Mouse (Mus musculus) heart, postnatal 25 days (tissue): ENCODE data around the gene Eif3k. TPM values are rescaled to one million over a fixed set of nuclear protein-coding genes. Genes with fewer than 3 reads are reported as not detected.

ENCODE experiments used
- DNase-seq: peaks from one replicate; pipeline ENCODE4 v3.0.0; 2022; ENCODE audit warnings: low spot score
- intact Hi-C: fragments of 180-260 bp; cut with DNase I; formaldehyde crosslinking; loops from one replicate; pipeline ENCODE4 v1.15.1; 2025
- total RNA-seq, 2 experiments: library from RNA; stranded (reverse); gene quantifications; 2 replicates each; pipeline ENCODE4 v1.2.3; 2021

The Eif3k gene
- total RNA-seq, 2 experiments from 2014 or later, result 148 to 164 TPM

DNA sequence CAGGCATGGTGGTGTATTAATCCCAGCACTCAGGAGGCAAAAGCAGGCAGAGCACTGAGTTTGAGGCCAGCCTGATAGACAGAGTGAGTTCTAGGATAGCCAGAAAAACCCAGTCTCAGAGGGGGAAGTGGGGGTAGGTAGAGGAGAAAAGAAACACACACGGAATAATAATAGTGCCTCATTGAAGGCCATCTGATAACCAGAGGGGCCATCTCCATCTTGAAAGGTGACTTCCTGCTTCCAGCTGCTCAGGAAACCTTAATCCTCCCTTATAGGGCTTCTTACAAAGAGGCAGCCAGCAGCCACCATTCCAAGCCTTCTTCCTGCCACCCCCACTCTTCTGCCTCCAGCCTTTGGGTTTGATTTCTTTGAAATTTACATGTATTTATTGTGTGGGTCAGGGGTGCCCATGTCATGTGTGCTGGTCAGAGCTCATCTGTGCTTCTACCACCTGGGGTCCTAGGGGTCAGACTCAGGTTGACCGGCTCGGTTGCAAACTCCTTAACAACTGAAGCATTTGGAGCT lies 18.2 kb downstream of the Eif3k start:
- intact Hi-C loops, result no loop called here
- DNase-seq, result no peak

DNA sequence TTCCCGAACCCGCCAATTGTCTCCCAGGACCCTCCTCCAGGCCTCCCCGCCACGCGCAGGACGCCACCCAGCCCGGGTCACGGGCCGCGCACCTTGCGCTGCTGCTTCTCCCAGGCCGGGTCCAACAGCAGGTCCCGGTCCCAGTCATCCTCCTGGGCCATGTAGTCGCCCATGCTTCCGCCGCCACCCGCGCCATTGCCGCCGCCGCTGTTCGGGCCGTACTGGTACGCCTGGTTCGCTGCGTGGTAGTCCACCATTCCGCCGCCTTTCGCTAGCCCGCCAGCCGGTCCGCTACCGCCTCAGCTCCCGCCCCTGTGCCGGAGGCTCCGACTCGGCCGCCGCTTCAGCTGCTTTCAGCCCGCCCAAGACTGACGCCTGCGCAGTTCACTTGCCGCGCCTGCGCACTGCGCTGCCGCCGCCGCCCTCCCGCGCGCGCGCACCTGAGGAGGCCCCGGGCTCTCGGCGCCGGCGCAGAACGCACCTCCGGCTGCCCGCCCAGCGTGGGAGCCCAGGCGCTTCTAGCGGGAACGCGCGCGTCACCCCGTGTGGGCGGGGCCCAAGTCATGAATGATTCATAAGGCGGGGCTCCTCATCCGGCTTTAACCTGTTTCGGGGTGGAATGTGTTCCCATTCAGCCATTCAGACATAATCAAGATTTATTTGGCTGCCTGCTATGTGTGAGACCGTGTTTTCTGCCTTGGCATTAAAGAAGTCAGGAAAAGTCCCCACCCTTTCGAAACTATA lies 19.6 kb downstream of the Eif3k start, which contains the start of gene Actn4:
Gene Actn4 (minus strand): TSS at position 414 of the 744 bp plus-strand sequence.
- peak; percentile 99 for DNase-seq
- intact Hi-C loops, result loop anchor here (2.0 kb wide), 1 partner anchor 23 kb away; no protein-coding TSS in a partner anchor

DNA sequence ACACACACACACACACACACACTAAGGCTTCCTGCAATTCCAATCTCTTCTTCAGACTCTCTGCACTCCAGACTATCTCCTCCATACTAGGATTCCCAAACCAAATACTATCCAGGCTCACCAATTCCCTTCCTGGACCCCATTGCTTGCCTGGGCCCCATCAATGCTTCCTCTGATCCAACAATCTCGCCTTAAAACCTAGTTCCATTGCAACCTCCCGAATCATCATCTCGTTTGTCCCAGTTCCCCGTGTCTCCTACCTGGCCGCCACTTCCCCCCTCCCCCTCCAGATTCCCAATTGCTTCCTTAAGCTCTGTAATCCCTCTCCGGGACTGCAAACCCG lies 20.1 kb downstream of the Eif3k start:
- no peak for DNase-seq
- intact Hi-C loops, result loop anchor here (2.0 kb wide), 1 partner anchor 23 kb away; no protein-coding TSS in a partner anchor

DNA sequence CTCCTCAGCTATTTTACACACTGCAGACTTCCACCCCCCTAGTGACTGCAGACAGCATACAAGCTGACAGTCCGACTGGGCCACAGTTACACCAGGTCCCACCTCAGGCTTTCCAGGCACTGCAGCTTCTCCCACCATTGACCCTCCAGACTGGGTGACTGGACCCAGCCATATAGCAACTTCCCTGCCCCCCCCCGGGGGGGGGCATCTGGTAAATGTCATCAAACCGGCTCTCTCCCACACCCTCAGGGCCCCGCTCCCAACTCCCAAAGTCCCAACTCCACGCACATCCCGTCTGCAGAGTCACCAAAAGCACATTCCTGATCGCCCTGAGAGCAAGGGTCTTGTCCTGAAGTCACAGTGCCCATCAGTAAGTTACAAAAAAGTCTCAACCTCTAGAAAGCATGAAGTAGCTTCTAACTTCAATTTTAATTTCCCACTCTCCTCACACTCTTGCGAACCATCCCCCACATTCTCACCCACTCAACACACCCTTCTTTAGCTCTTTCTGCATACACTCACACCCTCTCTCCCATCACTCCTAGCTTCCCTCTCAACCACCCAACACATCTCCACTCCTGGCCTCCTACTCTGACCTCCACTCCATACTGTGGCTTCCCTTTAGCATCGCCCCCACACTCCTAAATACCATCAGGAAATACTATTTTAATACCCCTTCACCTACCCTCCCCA lies 21.2 kb downstream of the Eif3k start:
- DNase-seq, result no peak
- intact Hi-C loops, result loop anchor here (2.0 kb wide), 1 partner anchor 22 kb away; no protein-coding TSS in a partner anchor

DNA sequence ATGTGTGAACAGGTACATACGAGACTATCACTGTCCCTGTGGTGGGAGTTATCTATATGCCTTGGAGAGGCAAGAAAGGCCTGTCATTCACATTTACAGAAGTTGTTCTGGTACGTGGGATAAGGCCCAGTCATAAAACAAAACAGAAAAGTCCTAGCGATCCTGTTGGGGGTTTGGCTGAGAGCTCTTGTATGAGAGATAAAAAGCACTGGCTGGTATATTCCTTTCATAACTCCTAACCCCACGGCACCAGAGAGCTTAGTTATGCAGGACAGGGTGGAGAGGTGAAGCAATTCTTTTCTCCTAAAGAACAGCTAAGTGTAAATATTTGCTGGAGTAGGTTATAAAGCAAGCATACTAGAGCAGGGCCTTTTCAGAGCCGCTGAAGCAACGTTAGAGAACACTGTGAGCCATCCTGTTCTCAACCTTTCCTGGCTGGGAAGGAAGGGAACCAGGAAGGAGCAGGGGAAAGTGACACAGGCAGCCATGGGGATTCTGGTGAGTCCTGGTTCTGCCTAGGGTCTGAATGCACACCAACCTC lies 22.1 kb downstream of the Eif3k start:
- DNase-seq, result no peak
- intact Hi-C loops, result loop anchor here (2.0 to 5.0 kb wide), 2 partner anchors 21 to 37 kb away; no protein-coding TSS in a partner anchor

DNA sequence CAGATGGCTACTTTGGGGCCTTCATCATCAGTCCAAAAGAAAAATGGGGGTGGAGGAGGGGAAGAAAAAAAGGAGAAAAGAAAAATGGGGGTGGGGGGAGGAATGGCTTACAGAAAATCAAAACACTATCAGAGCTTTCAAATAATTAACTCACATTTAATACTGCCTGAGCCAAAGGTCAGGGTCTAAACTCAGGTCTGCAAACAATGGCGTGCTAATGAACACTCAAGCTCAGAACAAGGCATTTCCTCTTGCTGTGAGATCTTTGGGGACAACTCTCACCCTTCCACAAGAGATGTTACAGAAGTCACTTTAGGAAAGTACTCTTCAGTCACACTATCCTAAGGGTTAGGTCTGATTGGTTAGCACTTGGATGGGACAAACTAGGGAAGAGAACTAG lies 22.9 kb downstream of the Eif3k start:
- no peak for DNase-seq
- intact Hi-C loops, result loop anchor here (5.0 kb wide), 1 partner anchor 36 kb away; no protein-coding TSS in a partner anchor

DNA sequence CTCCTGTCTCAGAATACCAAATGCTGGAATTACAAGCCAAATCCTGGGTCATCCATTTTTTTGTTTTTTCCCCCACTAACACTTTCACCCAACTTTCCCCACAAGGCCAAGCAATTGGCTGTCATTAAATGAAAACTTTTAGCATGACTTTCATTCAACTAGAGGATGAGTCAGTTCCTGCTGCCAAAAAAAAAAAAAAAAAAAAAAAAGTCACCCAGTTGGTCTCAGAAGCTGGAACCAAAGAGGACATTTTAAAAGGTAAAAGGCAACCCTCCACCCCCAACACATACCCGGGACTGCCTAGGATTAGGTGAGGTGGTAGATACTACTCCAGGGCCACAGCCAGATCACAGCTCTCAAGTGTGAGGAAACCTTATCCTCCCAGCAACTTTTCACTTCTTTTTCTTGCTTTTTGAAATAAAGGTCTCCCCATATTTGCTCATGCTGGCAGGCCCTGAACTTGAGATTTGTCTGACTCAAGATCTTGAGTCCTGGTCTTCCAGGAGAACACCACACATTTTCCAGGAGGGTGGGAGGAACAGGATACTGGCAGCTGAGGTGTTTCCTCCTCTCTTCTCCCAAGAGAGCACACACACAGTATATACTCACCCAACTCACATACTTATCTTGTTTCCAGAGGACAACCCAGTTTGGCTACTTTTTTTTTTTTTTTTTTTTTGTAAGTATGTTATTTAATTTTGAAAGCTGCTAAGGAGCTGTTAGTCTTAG lies 23.5 kb downstream of the Eif3k start:
- DNase-seq, result no peak
- intact Hi-C loops, result loop anchor here (5.0 kb wide), 1 partner anchor 36 kb away; no protein-coding TSS in a partner anchor

DNA sequence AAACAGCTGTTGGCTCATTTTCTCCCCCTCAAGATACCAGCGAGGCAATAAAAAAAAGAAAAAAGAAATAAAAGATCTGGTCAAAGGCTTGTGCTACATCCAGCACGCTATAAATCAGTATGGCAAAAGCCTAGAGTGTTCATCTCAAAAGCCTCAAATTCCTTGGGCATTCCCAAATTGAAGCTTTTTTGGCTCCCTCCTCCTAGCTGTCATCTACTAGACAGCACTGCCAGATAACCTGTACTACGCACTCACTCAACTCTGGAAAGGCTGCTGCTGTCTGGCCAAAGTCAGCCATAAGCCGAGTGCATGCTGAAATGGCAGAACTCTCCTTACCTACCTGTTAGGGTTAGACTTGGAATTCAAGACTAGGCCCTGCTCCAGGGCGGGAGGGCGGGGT lies 24.4 kb downstream of the Eif3k start:
- DNase-seq, result no peak
- intact Hi-C loops, result loop anchor here (5.0 kb wide), 1 partner anchor 35 kb away; no protein-coding TSS in a partner anchor

DNA sequence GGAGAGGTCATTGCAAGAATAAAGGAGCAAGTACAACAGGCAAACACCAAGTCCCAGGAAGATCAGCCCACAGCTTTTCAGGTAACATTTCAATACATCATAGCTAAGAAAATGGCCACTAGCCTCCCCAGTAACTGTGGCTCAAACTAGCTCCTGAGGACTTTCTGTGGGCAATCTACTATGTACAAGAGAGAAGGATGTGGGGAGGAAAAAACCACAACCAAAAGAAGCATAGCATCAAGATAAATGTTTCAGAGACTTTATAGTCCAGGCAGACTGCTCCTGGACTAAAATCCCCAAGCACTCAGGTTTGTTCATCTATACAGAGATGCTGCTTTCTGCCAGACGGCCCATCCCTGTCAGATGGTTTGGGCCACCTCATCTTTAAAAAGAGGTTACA lies 25.4 kb downstream of the Eif3k start:
- no peak for DNase-seq
- intact Hi-C loops, result loop anchor here (5.0 kb wide), 1 partner anchor 34 kb away; no protein-coding TSS in a partner anchor

DNA sequence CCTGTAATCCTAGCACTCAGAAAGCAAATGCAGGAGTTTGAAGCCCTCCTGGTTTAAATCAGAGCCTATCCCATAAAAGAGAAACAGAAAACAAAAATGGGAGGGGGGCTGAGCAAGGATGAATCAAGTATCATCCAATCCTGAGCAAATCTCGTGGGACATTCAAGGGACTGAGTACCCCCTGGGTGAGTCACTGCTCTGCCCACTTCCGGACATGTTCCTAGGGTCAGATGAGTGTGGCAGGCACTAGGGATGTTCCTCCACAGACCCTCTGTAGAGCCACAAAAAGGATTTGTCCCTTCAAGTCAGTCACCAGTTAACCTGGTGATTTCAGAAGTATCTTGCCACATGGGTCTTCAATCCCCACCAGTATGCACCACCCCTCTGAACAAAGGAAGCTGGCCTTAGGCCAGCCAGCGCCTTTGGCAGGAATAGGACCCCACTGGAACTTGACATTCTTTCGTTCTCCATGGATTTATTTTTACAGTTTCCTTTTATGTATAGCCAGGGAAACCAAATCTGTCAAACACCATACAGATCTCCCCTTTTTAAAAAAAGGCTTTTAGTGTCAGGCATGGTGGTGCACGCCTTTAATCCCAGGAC lies 26.3 kb downstream of the Eif3k start:
- DNase-seq, result no peak
- intact Hi-C loops, result loop anchor here (5.0 kb wide), 1 partner anchor 33 kb away; no protein-coding TSS in a partner anchor

DNA sequence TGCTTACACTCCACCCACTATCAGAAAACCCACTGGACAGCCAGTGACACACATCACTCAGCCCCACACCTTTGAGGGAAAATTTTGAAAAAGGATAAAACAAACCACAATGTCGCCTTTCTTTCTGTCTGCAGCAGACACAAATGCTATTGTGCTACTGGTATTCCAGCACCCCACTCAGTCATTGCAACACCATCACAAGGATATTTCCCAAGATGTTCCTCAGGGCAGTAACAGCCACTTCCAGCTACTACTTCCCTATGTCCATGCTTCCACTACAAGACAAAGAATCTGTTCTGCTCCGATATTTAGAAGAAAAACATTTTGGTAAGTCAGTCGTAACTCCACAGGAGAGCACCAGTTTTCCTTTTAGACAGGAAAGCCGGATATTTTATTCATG lies 26.9 kb downstream of the Eif3k start:
- intact Hi-C loops, result loop anchor here (5.0 kb wide), 1 partner anchor 32 kb away; no protein-coding TSS in a partner anchor
- no peak for DNase-seq

DNA sequence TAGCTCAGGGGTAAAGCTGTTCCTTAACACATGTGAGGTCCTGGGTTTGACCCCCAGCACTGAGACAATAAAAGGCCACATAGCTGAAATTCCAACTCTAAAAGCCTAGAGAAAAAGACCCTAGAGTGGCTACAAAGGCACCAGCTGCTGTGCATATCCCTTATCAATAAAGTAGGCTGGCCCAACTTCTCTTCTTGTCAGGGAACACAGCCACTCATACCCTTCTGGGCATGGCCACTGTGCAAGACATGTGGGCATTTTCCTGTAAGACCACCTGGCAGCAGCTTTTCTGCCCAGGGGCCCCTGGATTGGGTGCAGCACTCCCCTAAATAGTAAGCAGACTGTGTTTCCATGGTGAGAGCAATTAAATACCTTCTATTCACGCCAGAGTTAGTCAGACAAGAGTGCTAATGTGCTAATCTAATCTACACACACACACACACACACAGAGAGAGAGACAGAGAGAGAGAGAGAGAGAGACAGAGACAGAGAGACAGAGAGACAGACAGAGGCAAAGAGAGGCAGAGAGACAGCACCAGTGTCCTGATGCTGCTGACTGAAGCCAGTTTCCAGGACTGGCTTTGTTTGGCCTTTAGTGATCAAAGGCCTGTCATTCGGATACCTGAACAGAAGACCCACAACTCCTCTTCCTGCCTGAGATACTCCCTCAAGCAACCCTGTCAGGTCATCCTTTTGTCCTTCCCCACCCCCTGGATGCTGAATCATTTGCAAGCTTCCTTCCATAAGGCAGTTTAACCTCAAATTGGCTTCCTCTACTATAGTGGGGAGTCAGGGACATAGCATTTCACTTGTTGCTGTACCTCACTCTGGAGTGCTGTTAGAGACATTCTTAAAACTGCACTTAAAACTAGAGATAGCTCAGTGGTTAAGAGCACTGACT lies 27.9 kb downstream of the Eif3k start:
- intact Hi-C loops, result loop anchor here (2.0 kb wide), 1 partner anchor 23 kb away; no protein-coding TSS in a partner anchor
- no peak for DNase-seq

DNA sequence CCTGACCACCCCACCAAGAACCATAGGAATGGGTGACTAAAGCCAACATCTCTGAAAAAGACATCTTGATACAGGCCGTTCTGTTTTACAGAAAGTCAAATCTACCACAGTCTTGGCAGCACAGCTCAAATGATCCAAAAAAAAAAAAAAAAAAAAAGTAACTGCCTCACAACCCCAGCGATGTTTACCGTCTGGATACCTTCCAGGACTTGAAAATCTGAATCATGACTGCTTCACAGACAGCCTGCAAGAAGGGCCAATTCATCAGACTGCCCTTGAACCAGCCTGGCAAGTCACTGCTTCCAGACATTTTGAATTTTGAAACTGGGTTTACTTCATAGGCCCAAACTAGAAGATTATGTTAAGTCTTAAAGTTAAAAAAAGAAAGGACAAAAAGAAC lies 28.9 kb downstream of the Eif3k start:
- intact Hi-C loops, result loop anchor here (2.0 kb wide), 1 partner anchor 22 kb away; no protein-coding TSS in a partner anchor
- DNase-seq, result no peak

DNA sequence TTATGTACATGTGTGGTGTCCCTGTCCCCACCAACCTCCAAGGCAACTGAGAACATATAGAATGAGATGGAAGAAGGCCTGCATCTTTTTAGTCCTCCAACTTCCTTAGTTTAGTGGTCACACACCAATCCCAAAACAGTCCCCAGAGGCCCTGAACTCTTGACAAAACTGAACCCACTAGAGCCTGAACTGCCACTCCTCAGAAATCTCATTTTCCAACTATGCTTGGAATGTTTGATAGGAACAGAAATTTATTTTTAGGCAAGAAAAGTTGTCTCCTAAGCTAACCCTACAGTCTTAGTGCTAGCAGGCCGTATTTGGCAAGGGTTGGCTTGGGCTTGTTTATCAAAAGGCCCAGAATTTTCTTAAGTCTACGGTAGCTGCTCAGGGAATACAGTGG lies 29.9 kb downstream of the Eif3k start:
- intact Hi-C loops, result loop anchor here (2.0 kb wide), 1 partner anchor 21 kb away; no protein-coding TSS in a partner anchor
- no peak for DNase-seq

DNA sequence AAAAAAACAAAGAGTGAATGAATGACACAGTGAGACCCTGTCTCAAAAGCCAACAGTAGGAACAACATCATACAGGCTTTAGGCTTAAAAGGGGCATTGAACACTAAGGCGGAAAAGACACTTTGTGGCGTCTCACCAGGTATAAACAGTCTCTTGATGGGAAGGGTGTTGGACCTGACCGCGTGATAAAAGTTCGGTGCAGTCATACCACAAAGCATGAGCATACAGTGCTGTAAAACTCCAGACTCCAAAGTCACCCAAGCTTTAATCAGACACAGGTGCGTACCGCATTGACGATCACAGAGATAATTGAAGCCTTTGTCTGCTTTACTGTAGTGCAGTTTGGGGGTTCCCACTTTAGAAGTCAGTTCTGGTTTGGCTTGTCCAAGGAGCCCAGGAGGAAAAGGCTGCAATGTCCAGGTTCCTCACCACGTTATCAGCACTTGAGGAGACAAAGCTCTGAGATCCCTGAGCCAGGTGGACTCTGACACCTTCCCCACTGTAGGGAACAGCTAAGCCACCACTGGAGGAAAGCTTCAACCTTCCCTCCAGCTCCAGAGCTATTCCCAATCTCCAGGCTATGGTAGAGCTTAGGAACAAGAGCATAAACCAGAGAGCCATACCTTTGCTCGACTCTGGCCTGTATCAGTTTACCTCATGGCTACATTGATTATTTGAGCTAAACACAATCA lies 31.2 kb downstream of the Eif3k start:
- intact Hi-C loops, result no loop called here
- DNase-seq, result no peak

DNA sequence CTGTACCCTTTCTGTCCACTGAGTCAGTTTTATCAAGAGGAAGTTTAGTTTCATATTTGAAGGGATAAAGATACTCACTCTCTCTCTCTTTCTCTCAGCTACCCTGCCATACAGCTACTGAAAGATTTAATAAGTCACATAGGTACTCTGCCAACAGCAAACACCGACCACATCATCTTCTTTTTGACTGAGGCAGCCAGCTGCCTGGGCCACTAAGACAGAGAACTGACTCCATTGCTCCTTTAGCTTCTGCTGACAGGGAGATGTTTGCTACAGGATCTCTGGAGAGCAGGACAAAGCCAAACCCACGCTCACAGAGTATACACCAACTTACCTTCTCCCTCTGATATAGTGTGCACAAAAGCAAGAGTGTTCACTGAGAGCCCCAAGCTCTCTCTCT lies 32.4 kb downstream of the Eif3k start:
- intact Hi-C loops, result no loop called here
- DNase-seq, result no peak

DNA sequence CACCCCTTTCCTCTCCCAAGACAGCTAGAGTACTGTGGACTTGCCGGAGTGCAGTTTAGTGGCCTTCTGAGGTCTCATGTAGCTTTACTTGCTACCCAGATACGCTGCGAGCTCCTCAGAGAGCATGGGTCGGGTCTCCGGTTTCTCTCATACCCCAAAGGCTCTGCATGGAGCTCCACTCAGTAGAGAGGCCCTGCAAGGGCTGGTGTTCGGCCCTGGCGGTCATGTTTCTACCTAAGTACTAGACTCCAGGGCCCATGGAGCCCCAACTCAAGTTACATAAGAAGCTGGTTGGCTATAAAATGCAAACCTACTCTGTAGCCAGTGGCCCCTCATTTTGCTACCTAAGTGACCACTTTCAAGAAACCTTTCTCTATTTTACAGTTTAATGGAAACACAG lies 32.9 kb downstream of the Eif3k start:
- intact Hi-C loops, result no loop called here
- no peak for DNase-seq

DNA sequence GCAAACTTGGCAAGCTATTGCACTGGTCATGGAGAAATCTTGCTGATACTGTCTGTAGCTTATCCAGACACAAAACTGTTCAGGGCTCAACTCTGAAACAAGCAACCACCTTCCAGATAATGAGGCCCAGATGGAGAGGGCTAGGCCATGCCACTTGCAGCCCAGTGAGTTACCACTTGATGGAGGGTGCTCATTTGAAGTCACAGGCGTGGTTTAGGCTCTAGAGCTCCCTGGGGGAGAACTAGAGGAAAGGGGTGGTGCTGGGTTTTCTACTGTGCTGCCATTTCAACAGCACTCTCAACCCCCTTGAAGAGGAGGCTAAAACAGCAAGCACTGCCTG lies 35.4 kb downstream of the Eif3k start:
- intact Hi-C loops, result no loop called here
- no peak for DNase-seq
